Mouse (Mus musculus) limb, embryonic 14.5 days (tissue): ENCODE data around the gene Mettl2. TPM values are rescaled to one million over a fixed set of nuclear protein-coding genes. Genes with fewer than 3 reads are reported as not detected.

ENCODE experiments used
- ATAC-seq: fragments of 200-750 bp; cut with Nextera tagmentation; 2 replicates; pipeline ENCODE4 v1.8.0; 2017; ENCODE audit warnings: low read depth, moderate number of reproducible peaks, moderate TSS enrichment; ENCODE audit not compliant: low FRiP score
- DNase-seq: peaks from one replicate; pipeline ENCODE4 v3.0.0-alpha.2; 2015; ENCODE audit warnings: low spot score
- H3K27ac ChIP-seq: fragments of 300-500 bp; sonication (generic); replicated peaks from 2 replicates; pipeline ENCODE4 v1.5.1; 2014; ENCODE audit warnings: low read depth, mild to moderate bottlenecking, low read length, moderate library complexity, mixed read lengths
- H3K27me3 ChIP-seq: fragments of 300-500 bp; sonication (generic); 2 replicates; pipeline ENCODE4 v1.6.1; 2014; ENCODE audit warnings: low read length, mixed read lengths; ENCODE audit not compliant: control insufficient read depth, insufficient read depth
- H3K36me3 ChIP-seq: fragments of 300-500 bp; sonication (generic); 2 replicates; pipeline ENCODE4 v1.6.1; 2014; ENCODE audit warnings: mild to moderate bottlenecking, low read length, moderate library complexity, mixed read lengths; ENCODE audit not compliant: control insufficient read depth, insufficient read depth
- H3K4me1 ChIP-seq: fragments of 300-500 bp; sonication (generic); 2 replicates; pipeline ENCODE4 v1.6.1; 2014; ENCODE audit warnings: antibody characterized with exemption, low read length, mixed read lengths; ENCODE audit not compliant: control insufficient read depth, insufficient read depth
- H3K4me2 ChIP-seq: fragments of 300-500 bp; sonication (generic); replicated peaks from 2 replicates; pipeline ENCODE4 v1.6.1; 2014; ENCODE audit warnings: low read depth, mild to moderate bottlenecking, low read length, moderate library complexity; ENCODE audit not compliant: severe bottlenecking
- H3K4me3 ChIP-seq: fragments of 300-500 bp; sonication (generic); replicated peaks from 2 replicates; pipeline ENCODE4 v1.5.1; 2014; ENCODE audit warnings: low read length
- H3K9ac ChIP-seq: fragments of 300-500 bp; sonication (generic); 2 replicates; pipeline ENCODE4 v1.6.1; 2014; ENCODE audit warnings: mild to moderate bottlenecking, low read depth, low read length, moderate library complexity; ENCODE audit not compliant: severe bottlenecking
- H3K9me3 ChIP-seq: fragments of 300-500 bp; sonication (generic); 2 replicates; pipeline ENCODE4 v1.6.1; 2016; ENCODE audit warnings: low read length; ENCODE audit not compliant: control insufficient read depth
- POLR2A ChIP-seq: fragments of 200-500 bp; IDR thresholded peaks from 2 replicates; pipeline ENCODE4 v1.8.0; 2012; ENCODE audit warnings: inconsistent platforms, mild to moderate bottlenecking, moderate library complexity, borderline replicate concordance; ENCODE audit not compliant: insufficient read depth, insufficient read length; ENCODE audit errors: extremely low read depth
- WGBS: fragments of 180-500 bp; shearing (Covaris S2); extraction: QIAGEN DNeasy Blood & Tissue Kit; methylation state at CpG from one replicate; pipeline ENCODE4 v1.1.7; 2014; 5-methylcytosine and 5-hydroxymethylcytosine counted together
- polyA plus RNA-seq, 2 experiments: library from polyadenylated mRNA; depleted of rRNA in 1 of 2; stranded (reverse) in 1 of 2; unstranded in 1 of 2; fragments of >200 nt; fragmentation: Nextera tagmentation in 1 of 2; extraction: Ambion mirVana in 1 of 2; gene quantifications; 2 replicates each; pipeline versions ENCODE4 v1.2.1 to v1.2.3; 2012 to 2014

Mettl2 gene
- polyA plus RNA-seq, 2 experiments = 31.9 to 41.4 TPM

DNA sequence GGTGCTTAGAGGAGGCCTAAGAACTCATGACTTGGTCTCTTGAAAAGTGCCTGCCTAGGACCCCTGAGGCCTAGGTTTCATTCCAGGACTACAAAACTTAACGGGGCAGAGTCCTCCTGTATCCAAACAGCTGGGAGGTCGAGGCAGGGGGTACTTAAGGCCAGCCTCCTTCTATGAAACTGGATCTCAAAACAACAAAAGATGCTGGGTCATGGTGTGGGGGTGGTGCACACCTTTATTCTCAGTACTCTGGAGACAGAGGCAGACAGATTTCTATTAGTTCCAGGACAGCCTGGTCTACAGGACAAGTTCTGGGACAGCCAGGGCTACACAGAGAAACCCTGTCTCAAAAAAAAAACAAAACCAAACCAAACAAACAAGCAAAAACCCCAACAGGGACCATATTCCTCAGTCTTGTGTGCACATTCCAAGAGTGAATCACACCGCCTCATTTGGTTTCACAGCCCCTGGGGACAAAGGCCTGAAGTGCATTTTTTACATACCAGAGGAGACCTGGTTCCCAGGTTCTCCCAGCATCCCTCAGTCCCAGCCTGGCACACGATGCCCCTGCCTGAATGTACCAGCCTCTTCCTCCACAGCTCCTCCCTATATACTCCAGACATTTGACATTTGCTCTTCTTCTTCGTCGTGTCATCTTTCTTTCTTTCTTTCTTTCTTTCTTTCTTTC is 33.6 kb downstream of the Mettl2 start:
- Histone ChIP-seq H3K4me3 (no peak overlapping the region), H3K27me3 (no peaks in the 10 kb centered on the region), H3K36me3 (no peaks in the 10 kb centered on the region), H3K9ac (no peak overlapping the region), H3K4me1 (no peaks in the 10 kb centered on the region), H3K27ac (no peak overlapping the region), H3K9me3 (peaks cover 11% of the 10 kb centered on the region), H3K4me2 (no peak overlapping the region)
- 50% methylated on average over 6 of the region's 6 CpGs for WGBS
- no peak for ATAC-seq
- no peak for TF ChIP-seq POLR2A
- DNase-seq = no peak

DNA sequence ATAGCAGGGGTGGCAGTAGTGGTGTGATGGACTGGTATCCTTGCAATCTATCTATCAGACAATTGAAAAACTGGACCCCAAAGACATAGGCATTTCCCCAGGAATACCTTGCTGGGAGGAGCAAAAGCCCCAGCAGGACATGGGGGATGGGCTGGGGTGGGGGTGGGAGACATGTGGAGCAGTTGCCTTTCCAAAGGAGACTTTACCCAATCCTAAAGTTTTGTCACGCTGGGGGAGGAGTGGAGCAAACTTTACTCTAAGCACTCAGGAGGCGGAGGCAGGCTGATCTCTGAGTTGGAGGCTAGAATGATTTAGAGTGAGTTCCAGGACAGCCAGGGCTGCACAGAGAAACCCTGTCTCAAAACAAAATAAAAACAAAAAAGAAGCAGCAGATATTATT is 35.2 kb downstream of the Mettl2 start:
- no peak overlapping the region for H3K4me2 ChIP-seq

DNA sequence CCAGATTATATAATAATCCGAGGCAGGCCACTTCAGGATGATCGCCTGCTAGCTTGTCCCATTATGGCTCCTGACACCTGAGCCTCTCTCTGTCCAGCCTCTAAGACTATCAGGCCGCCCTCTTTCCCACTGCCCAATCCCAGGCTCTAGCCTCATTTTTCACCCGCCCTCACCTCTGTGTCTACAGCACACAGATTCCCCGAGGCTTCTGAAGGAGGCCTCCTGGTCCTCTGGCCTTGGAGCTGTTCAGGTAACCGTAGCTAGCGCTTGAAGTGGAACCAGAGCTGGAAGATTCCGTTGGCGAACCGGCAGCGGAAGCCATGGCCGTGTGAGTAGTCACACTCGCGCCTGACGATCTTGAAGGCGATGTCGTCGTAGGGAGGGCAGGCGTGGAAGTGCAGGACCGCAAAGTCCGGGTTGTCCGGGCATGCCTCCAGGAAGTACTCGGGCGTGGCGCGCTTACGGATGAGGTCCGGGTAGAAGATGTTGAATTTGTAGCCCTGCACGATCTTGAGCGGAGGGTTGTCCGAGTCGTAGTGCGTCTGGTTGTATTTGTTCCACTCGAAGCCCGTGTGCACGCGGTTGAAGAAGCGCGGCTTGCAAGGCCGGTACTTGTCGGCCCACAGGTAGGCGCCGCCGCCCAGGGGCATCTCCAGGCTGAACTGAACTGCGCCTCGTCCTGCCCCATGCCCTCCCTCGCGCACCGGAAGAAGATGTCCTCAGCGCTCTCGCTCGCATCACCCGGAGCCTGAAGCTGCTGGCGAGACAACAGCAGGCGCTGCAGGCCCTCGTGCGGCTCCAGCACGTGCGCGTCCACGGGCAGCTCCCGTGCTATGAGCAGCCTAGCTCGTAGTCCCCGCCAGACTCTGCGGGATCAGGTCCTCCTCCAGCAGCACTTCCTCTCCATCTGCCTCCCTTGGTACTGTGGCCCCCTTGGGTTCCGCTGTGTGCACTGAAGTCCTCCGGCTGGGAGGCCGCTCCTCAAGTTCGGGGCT is 38.6 kb downstream of the Mettl2 start:
- DNase-seq (no peak), ATAC-seq (no peak)
- no peak for TF ChIP-seq POLR2A
- Histone ChIP-seq H3K27ac (no peak overlapping the region), H3K4me1 (no peaks in the 10 kb centered on the region), H3K9ac (no peak overlapping the region), H3K9me3 (peaks cover 17% of the 10 kb centered on the region), H3K4me3 (no peak overlapping the region), H3K4me2 (no peak overlapping the region), H3K27me3 (no peaks in the 10 kb centered on the region), H3K36me3 (no peaks in the 10 kb centered on the region)
- 84% methylated on average over 69 of the region's 69 CpGs for WGBS

More for the DNA sequence above, 35.2 kb downstream of the Mettl2 start:
- H3K4me1 ChIP-seq = no peaks in the 10 kb centered on the region
- no peak overlapping the region for H3K9ac ChIP-seq
- ATAC-seq = no peak
- no peak overlapping the region for H3K27ac ChIP-seq
- peaks cover 17% of the 10 kb centered on the region for H3K9me3 ChIP-seq
- WGBS = 82% methylated on average over 2 of the region's 2 CpGs
- H3K27me3 ChIP-seq = no peaks in the 10 kb centered on the region
- no peaks in the 10 kb centered on the region for H3K36me3 ChIP-seq
- TF ChIP-seq POLR2A = no peak
- no peak for DNase-seq
- H3K4me3 ChIP-seq = no peak overlapping the region

DNA sequence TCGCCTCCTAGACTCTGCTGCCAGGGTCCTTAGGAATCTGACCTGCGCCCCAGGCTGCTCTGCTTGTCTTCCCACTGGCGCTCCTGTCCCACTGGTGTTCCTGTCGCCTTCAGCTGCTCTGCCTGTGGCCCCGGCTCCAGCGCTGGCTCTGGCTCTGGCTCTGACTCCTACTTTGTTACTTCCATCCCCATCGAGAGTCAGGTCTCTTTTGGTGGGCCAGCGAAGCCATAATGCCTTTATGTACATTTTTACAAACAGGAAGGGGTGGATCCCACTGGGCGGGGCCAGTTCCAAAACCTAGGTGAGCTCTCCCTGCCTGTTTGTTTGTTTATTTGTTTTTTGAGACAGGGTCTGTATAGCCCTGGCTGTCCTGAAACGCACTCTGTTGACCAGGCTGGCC is 40.6 kb downstream of the Mettl2 start:
- Histone ChIP-seq H3K27me3 (no peaks in the 10 kb centered on the region), H3K9me3 (peaks cover 17% of the 10 kb centered on the region), H3K36me3 (no peaks in the 10 kb centered on the region), H3K4me3 (no peak overlapping the region), H3K27ac (no peak overlapping the region), H3K4me1 (no peaks in the 10 kb centered on the region), H3K9ac (no peak overlapping the region), H3K4me2 (no peak overlapping the region)
- WGBS = 89% methylated on average over 10 of the region's 10 CpGs
- no peak for TF ChIP-seq POLR2A
- ATAC-seq (no peak), DNase-seq (no peak)

DNA sequence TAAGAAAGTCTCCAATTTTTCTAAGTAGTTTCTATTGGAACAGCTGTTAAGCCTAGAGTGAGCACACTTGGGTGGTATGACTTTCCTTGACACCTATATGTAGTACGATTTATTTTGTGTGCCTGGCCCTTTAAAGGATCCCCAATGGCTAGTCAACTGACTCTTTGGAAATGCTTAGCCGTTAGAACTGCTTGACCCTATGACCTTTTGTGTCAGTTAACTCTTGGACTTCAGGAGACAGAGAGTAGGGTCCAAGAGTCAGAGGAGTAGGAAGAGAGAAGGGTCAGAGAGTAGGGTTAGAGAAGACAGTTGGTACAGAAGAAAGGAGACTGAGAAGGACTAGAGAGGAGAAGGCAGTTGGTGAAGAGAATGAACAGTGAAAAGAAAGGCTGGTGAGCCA is 52.3 kb downstream of the Mettl2 start, which contains the start of gene Tlk2:
Gene Tlk2 (plus strand): TSS at position 292 of the 400 bp plus-strand sequence.
- no peak for DNase-seq
- no peak for ATAC-seq
- H3K27ac ChIP-seq = no peak within 1 kb of the TSS
- H3K9ac ChIP-seq = no peak within 1 kb of the TSS
- peaks cover 16% of the 10 kb centered on the region for H3K4me1 ChIP-seq
- WGBS = 45% methylated on average over 2 of the region's 2 CpGs
- no peaks in the 10 kb centered on the region for H3K9me3 ChIP-seq
- no peak for TF ChIP-seq POLR2A
- peak within 1 kb of the TSS; percentile 70; the same call in 1 of the 2 replicates for H3K4me2 ChIP-seq
- H3K36me3 ChIP-seq = peaks cover 4% of the 10 kb centered on the region
- no peak within 1 kb of the TSS; the same call in 1 of the 2 replicates for H3K4me3 ChIP-seq
- no peaks in the 10 kb centered on the region for H3K27me3 ChIP-seq
